Mouse (Mus musculus) liver, postnatal 0 days (tissue): ENCODE data around the gene Tuba1a. TPM values are rescaled to one million over a fixed set of nuclear protein-coding genes. Genes with fewer than 3 reads are reported as not detected.
"Not testable (repeated sequence)": the region's sequence is repeated elsewhere in the genome, so short reads cannot be mapped to it uniquely, and the experiment has no call there.

Experiments used
- ATAC-seq: fragments of 200-750 bp; cut with Nextera tagmentation; 2 replicates; pipeline ENCODE4 v1.8.0; 2017; ENCODE audit warnings: mild to moderate bottlenecking, moderate library complexity
- DNase-seq: peaks from one replicate; pipeline ENCODE4 v3.0.0-alpha.2; 2016
- H3K27ac ChIP-seq: fragments of 300-500 bp; sonication (generic); 2 replicates; pipeline ENCODE4 v1.5.1; 2014; ENCODE audit warnings: antibody characterized with exemption, moderate library complexity, mild to moderate bottlenecking, low read depth
- H3K27me3 ChIP-seq: fragments of 300-500 bp; sonication (generic); 2 replicates; pipeline ENCODE4 v1.6.1; 2014; ENCODE audit warnings: low read length, control low read depth, mixed read lengths; ENCODE audit not compliant: insufficient read depth
- H3K36me3 ChIP-seq: fragments of 300-500 bp; sonication (generic); replicated peaks from 2 replicates; pipeline ENCODE4 v1.6.1; 2014; ENCODE audit warnings: mild to moderate bottlenecking, control low read depth, low read length, moderate library complexity, mixed read lengths; ENCODE audit not compliant: insufficient read depth
- H3K4me1 ChIP-seq: fragments of 300-500 bp; sonication (generic); 2 replicates; pipeline ENCODE4 v1.6.1; 2014; ENCODE audit warnings: antibody characterized with exemption, mild to moderate bottlenecking, control low read depth; ENCODE audit not compliant: insufficient read depth
- H3K4me2 ChIP-seq: fragments of 300-500 bp; sonication (generic); 2 replicates; pipeline ENCODE4 v1.6.1; 2014; ENCODE audit warnings: low read depth, mild to moderate bottlenecking, low read length, moderate library complexity, mixed read lengths
- H3K4me3 ChIP-seq: fragments of 300-500 bp; sonication (generic); 2 replicates; pipeline ENCODE4 v1.5.1; 2014; ENCODE audit warnings: low read depth, low read length
- H3K9ac ChIP-seq: fragments of 300-500 bp; sonication (generic); replicated peaks from 2 replicates; pipeline ENCODE4 v1.6.1; 2014; ENCODE audit warnings: mild to moderate bottlenecking, moderate library complexity
- H3K9me3 ChIP-seq: fragments of 300-500 bp; sonication (generic); 2 replicates; pipeline ENCODE4 v1.6.1; 2016; ENCODE audit warnings: mild to moderate bottlenecking, control low read depth, low read length, mixed read lengths
- CTCF ChIP-seq: sonication (generic); IDR thresholded peaks from 2 replicates; pipeline ENCODE4 v1.5.1; 2016; ENCODE audit warnings: antibody characterized with exemption, low read depth
- EP300 ChIP-seq: IDR thresholded peaks from 2 replicates; pipeline ENCODE4 v1.6.1; 2016; ENCODE audit warnings: antibody characterized with exemption, low read depth, mild to moderate bottlenecking
- WGBS: fragments of 180-500 bp; shearing (Covaris S2); extraction: QIAGEN DNeasy Blood & Tissue Kit; methylation state at CpG from one replicate; pipeline ENCODE4 v1.1.7; 2014; ENCODE audit not compliant: insufficient replicate concordance; 5-methylcytosine and 5-hydroxymethylcytosine counted together
- polyA plus RNA-seq: library from polyadenylated mRNA; unstranded; fragments of >200 nt; fragmentation: Nextera tagmentation; extraction: Ambion mirVana; gene quantifications from 2 replicates; pipeline ENCODE4 v1.2.1, GENCODE M21; 2015

Tuba1a gene
- polyA plus RNA-seq, 1 experiment from 2014 or later = 28.7 TPM

GRCm38 (mm10) chr15:98956000-98956399, 2.5 kb upstream of the Tuba1a start:
- TF ChIP-seq EP300 = no peak
- TF ChIP-seq CTCF = no peak
- H3K36me3 ChIP-seq = no peaks in the 10 kb centered on the region
- DNase-seq (no peak), ATAC-seq (no peak)
- WGBS = 90% methylated on average over 4 of the region's 4 CpGs
- peaks cover 5% of the 10 kb centered on the region; the same call in 1 of the 2 replicates for H3K4me1 ChIP-seq
- H3K4me2 ChIP-seq = no peak overlapping the region
- peaks cover 10% of the 10 kb centered on the region; the same call in 1 of the 2 replicates for H3K27me3 ChIP-seq
- no peak overlapping the region for H3K27ac ChIP-seq
- H3K4me3 ChIP-seq = no peak overlapping the region
- no peak overlapping the region for H3K9ac ChIP-seq
- no peaks in the 10 kb centered on the region for H3K9me3 ChIP-seq

GRCm38 (mm10) chr15:98955324-98955723, 1.8 kb upstream of the Tuba1a start:
- ATAC-seq (no peak), DNase-seq (no peak)
- H3K27ac ChIP-seq = no peak overlapping the region
- 76% methylated on average over 4 of the region's 4 CpGs for WGBS
- no peaks in the 10 kb centered on the region for H3K36me3 ChIP-seq
- H3K27me3 ChIP-seq = peaks cover 10% of the 10 kb centered on the region; the same call in 1 of the 2 replicates
- peaks cover 5% of the 10 kb centered on the region; the same call in 1 of the 2 replicates for H3K4me1 ChIP-seq
- no peak overlapping the region for H3K4me2 ChIP-seq
- no peak overlapping the region for H3K4me3 ChIP-seq
- no peak overlapping the region for H3K9ac ChIP-seq
- TF ChIP-seq EP300 = no peak
- TF ChIP-seq CTCF = no peak
- no peaks in the 10 kb centered on the region for H3K9me3 ChIP-seq

GRCm38 (mm10) chr15:98954425-98955253, 1.1 kb upstream of the Tuba1a start:
- no peak for DNase-seq
- H3K4me2 ChIP-seq = no peak overlapping the region
- no peak overlapping the region for H3K9ac ChIP-seq
- H3K36me3 ChIP-seq = no peaks in the 10 kb centered on the region
- H3K4me1 ChIP-seq = peaks cover 5% of the 10 kb centered on the region; the same call in 1 of the 2 replicates
- ATAC-seq = no peak
- TF ChIP-seq CTCF = no peak
- TF ChIP-seq EP300 = no peak
- H3K27me3 ChIP-seq = peaks cover 10% of the 10 kb centered on the region; the same call in 1 of the 2 replicates
- no peaks in the 10 kb centered on the region for H3K9me3 ChIP-seq
- no peak overlapping the region for H3K4me3 ChIP-seq
- no peak overlapping the region for H3K27ac ChIP-seq
- WGBS = 47% methylated on average over 14 of the region's 14 CpGs

- H3K27ac ChIP-seq = peak overlapping the region; percentile 50; the same call in 1 of the 2 replicates
- WGBS = under 1% methylated on average over 41 of the region's 41 CpGs
- peak; percentile 82 for ATAC-seq
Measured at GRCm38 (mm10) chr15:98952751-98953400, 627 bp downstream of the Tuba1a start.

GRCm38 (mm10) chr15:98952063-98952455, 1.4 kb downstream of the Tuba1a start:
- Histone ChIP-seq H3K9ac (no peak overlapping the region), H3K4me2 (no peak overlapping the region; the same call in 1 of the 2 replicates), H3K36me3 (no peaks in the 10 kb centered on the region), H3K9me3 (no peaks in the 10 kb centered on the region), H3K4me1 (peaks cover 5% of the 10 kb centered on the region; the same call in 1 of the 2 replicates), H3K27me3 (peaks cover 10% of the 10 kb centered on the region; the same call in 1 of the 2 replicates), H3K27ac (no peak overlapping the region), H3K4me3 (no peak overlapping the region)
- DNase-seq (no peak), ATAC-seq (no peak)
- 50% methylated on average over 5 of the region's 5 CpGs for WGBS
- TF ChIP-seq EP300 = no peak
- no peak for TF ChIP-seq CTCF

More at GRCm38 (mm10) chr15:98952751-98953400, 627 bp downstream of the Tuba1a start:
- peaks cover 5% of the 10 kb centered on the region; the same call in 1 of the 2 replicates for H3K4me1 ChIP-seq
- peaks cover 10% of the 10 kb centered on the region; the same call in 1 of the 2 replicates for H3K27me3 ChIP-seq
- peak; percentile 73 for DNase-seq
- H3K4me2 ChIP-seq = peak overlapping the region; percentile 88
- TF ChIP-seq CTCF = peak; percentile 52
- no peak for TF ChIP-seq EP300
- H3K9ac ChIP-seq = peak overlapping the region; percentile 65
- H3K36me3 ChIP-seq = no peaks in the 10 kb centered on the region
- no peaks in the 10 kb centered on the region for H3K9me3 ChIP-seq
- peak overlapping the region; percentile 62 for H3K4me3 ChIP-seq

GRCm38 (mm10) chr15:98951122-98952062, 2.1 kb downstream of the Tuba1a start:
- peaks cover 10% of the 10 kb centered on the region; the same call in 1 of the 2 replicates for H3K27me3 ChIP-seq
- H3K4me1 ChIP-seq, H3K9ac ChIP-seq, H3K4me2 ChIP-seq, H3K36me3 ChIP-seq, ATAC-seq, H3K9me3 ChIP-seq, DNase-seq, H3K4me3 ChIP-seq, H3K27ac ChIP-seq: not testable (repeated sequence)
- WGBS = 84% methylated on average over 11 of the region's 15 CpGs
